Mouse (Mus musculus) heart, embryonic 14.5 days (tissue): ENCODE results near the gene Cutal. TPM values are rescaled to one million over a fixed set of nuclear protein-coding genes. Genes with fewer than 3 reads are reported as not detected.
"Not testable (repeated sequence)": the region's sequence is repeated elsewhere in the genome, so short reads cannot be mapped to it uniquely, and the experiment has no call there.

ENCODE experiments used
- ATAC-seq: fragments of 200-750 bp; cut with Nextera tagmentation; 2 replicates; pipeline ENCODE4 v1.8.0; 2017; ENCODE audit warnings: low read depth, moderate TSS enrichment; ENCODE audit not compliant: insufficient number of reproducible peaks, insufficient read depth, low FRiP score
- H3K27ac ChIP-seq, 2 experiments: fragments of 200-500 bp in 1 of 2; fragments of 300-500 bp in 1 of 2; sonication (generic) in 1 of 2; replicated peaks in 1 of 2; 2 replicates each; pipeline ENCODE4 v1.5.1; 2012 to 2014; ENCODE audit warnings: low read depth in 2 of 2, low read length in 2 of 2, control low read depth in 1 of 2, mild to moderate bottlenecking in 1 of 2, mixed read lengths in 1 of 2; ENCODE audit not compliant: control insufficient read depth in 1 of 2, insufficient read depth in 1 of 2
- H3K27me3 ChIP-seq: fragments of 300-500 bp; sonication (generic); 2 replicates; pipeline ENCODE4 v1.6.1; 2014; ENCODE audit warnings: mild to moderate bottlenecking, low read length, control low read depth; ENCODE audit not compliant: control insufficient read depth, insufficient read depth
- H3K36me3 ChIP-seq: fragments of 300-500 bp; sonication (generic); 2 replicates; pipeline ENCODE4 v1.6.1; 2014; ENCODE audit warnings: mild to moderate bottlenecking, control low read depth, low read length, mixed read lengths; ENCODE audit not compliant: control insufficient read depth, insufficient read depth
- H3K4me1 ChIP-seq, 2 experiments: fragments of 200-500 bp in 1 of 2; fragments of 300-500 bp in 1 of 2; sonication (generic) in 1 of 2; 2 replicates each; pipeline ENCODE4 v1.6.1; 2012 to 2014; ENCODE audit warnings: low read length in 2 of 2, control low read depth in 1 of 2, mixed read lengths in 1 of 2; ENCODE audit not compliant: control insufficient read depth in 2 of 2, insufficient read depth in 2 of 2
- H3K4me2 ChIP-seq: fragments of 300-500 bp; sonication (generic); 2 replicates; pipeline ENCODE4 v1.6.1; 2014; ENCODE audit warnings: mild to moderate bottlenecking, low read length
- H3K4me3 ChIP-seq, 2 experiments: fragments of 200-500 bp in 1 of 2; fragments of 300-500 bp in 1 of 2; sonication (generic) in 1 of 2; 2 replicates each; pipeline ENCODE4 v1.5.1; 2012 to 2014; ENCODE audit warnings: low read length in 2 of 2, mild to moderate bottlenecking in 2 of 2, control low read depth in 1 of 2, low read depth in 1 of 2, moderate library complexity in 1 of 2; ENCODE audit not compliant: control insufficient read depth in 1 of 2, insufficient read depth in 1 of 2
- H3K9ac ChIP-seq: fragments of 300-500 bp; sonication (generic); 2 replicates; pipeline ENCODE4 v1.6.1; 2014; ENCODE audit warnings: mild to moderate bottlenecking, low read length
- H3K9me3 ChIP-seq: fragments of 300-500 bp; sonication (generic); 2 replicates; pipeline ENCODE4 v1.6.1; 2016; ENCODE audit warnings: low read length, control low read depth; ENCODE audit not compliant: control insufficient read depth
- WGBS: fragments of 180-500 bp; shearing (Covaris S2); extraction: QIAGEN DNeasy Blood & Tissue Kit; methylation state at CpG from one replicate; pipeline ENCODE4 v1.1.7; 2014; 5-methylcytosine and 5-hydroxymethylcytosine counted together
- polyA plus RNA-seq: library from polyadenylated mRNA; unstranded; fragments of >200 nt; fragmentation: Nextera tagmentation; extraction: Ambion mirVana; gene quantifications from 2 replicates; pipeline ENCODE4 v1.2.1, GENCODE M21; 2014

Gene Cutal
- polyA plus RNA-seq, result 0.20 and 0.24 TPM in 2 replicates

DNA sequence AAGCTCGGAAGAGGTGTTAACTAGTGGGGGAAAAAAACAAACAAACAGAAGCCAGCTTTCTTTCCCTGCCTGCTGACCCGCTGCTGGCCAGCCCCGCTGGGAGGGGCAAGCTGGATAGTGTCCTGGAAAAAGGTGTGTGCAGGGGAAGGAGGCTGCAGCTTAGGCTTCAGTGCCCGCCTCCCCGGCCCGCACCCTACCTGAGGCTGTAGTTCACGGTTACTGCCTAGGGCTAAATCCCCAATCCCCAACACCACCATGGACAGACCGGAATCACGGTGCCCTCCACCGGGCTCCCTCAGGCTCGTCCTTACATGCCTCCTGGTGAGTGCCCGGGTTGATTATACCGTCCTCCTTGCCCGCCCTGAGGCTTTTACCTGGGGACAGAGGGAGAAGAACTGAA, at the start of gene Cutal:
Gene Cutal (plus strand): TSS at position 126 of the 400 bp plus-strand sequence.
- Histone ChIP-seq H3K4me2 (peak within 1 kb of the TSS; percentile 65), H3K27ac (no peak within 1 kb of the TSS), H3K9me3 (no peaks in the 10 kb centered on the region), H3K4me1 (peaks cover 5 to 13% of the 10 kb centered on the region in 2 experiments), H3K36me3 (no peaks in the 10 kb centered on the region), H3K9ac (peak within 1 kb of the TSS; percentile 65), H3K27me3 (0 out of 2 replicates have a peak, but pooled peaks cover 3% of the 10 kb centered on the region), H3K4me3 (peak within 1 kb of the TSS; percentile 29 to 35)
- ATAC-seq, result no peak
- WGBS, result 3% methylated on average over 14 of the region's 14 CpGs

DNA sequence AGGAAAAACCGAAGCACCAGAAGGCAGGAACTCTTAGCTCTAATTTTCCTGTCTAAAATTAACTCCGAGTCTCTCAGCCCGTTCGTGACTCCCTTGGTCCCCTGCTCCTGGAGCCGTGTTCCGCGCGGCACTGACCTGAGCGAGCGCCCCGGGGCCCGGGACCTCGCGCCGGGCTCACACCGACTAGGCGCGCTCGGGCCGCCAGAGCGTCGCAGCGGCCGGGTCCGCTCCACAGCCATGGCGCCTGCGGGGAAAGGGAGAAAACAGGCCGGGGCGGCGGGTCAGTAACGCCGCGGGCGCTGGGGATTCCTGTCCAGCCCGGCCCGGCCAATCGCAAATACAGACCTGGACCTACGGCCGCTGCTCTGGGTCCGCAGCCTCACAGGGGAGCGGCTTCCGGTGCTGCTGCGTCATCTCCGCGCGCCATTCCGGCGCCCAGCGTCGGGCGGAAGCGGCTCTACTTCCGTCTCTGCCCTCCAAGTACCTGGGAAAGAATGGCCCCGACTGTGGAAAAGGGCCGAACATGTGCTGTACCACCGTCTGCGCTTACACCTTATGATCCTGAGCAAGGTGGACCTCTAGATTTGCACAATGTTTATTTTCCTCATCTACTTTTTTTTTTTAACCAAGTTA, 48.3 kb upstream of the Cutal start, which contains the start of gene Fbxw2:
Gene Fbxw2 (minus strand): TSS at position 485 of the 633 bp plus-strand sequence.
- peak; percentile 94 for ATAC-seq
- Histone ChIP-seq H3K4me3 (peak within 1 kb of the TSS; percentile 95 to 96), H3K9me3 (0 out of 2 replicates have a peak, but pooled peaks cover 4% of the 10 kb centered on the region), H3K36me3 (peaks cover 15% of the 10 kb centered on the region), H3K27me3 (no peaks in the 10 kb centered on the region), H3K4me2 (peak within 1 kb of the TSS; percentile 93), H3K9ac (peak within 1 kb of the TSS; percentile 97), H3K4me1 (peaks cover 5 to 19% of the 10 kb centered on the region in 2 experiments), H3K27ac (peak within 1 kb of the TSS; percentile 75 to 89)
- WGBS, result under 1% methylated on average over 54 of the region's 57 CpGs

DNA sequence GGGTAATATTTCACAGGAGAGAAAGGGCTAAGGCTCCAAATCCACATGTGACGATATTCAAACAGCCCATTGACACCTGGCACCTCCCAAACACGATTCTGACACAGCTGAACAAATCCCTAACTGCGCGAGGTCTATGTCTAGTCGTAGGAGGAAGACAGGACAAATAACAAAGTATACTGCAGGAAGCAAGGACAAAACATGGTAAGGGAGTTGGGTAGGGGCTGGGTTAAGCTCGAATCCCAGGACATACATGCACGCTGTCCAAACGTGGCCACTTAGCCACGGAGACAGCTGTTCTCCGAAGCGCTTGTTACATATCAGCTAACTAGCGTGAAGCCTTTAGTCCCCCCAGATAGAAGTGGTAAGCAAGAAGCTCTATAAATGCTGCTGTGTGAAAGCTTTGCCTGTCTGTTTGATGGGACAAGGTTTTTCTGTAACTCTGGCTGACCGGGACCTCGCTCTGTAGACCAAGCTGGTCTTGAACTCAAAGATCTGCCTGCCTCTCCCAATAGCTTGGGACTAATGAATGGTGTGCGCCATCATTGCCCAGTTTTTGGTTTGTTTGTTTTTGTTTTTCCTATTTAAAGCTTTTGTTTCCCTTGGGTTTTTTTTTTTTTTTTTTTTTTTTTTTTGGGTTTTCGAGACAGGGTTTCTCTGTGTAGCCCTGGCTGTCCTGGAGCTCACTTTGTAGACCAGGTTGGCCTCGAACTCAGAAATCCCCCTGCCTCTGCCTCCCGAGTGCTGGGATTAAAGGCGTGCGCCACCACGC, 47.5 kb upstream of the Cutal start:
- peaks cover 5 to 19% of the 10 kb centered on the region in 2 experiments for H3K4me1 ChIP-seq
- 34% methylated on average over 20 of the region's 21 CpGs for WGBS
- H3K9ac ChIP-seq, result peak overlapping the region; percentile 97
- no peaks in the 10 kb centered on the region for H3K27me3 ChIP-seq
- no peak for ATAC-seq
- H3K36me3 ChIP-seq, result peaks cover 10% of the 10 kb centered on the region
- 0 out of 2 replicates have a peak, but pooled peaks cover 4% of the 10 kb centered on the region for H3K9me3 ChIP-seq
- peak overlapping the region; percentile 40 to 89; a peak in 3 of 4 replicates for H3K27ac ChIP-seq
- H3K4me3 ChIP-seq, result peak overlapping the region; percentile 95 to 96
- H3K4me2 ChIP-seq, result peak overlapping the region; percentile 93

DNA sequence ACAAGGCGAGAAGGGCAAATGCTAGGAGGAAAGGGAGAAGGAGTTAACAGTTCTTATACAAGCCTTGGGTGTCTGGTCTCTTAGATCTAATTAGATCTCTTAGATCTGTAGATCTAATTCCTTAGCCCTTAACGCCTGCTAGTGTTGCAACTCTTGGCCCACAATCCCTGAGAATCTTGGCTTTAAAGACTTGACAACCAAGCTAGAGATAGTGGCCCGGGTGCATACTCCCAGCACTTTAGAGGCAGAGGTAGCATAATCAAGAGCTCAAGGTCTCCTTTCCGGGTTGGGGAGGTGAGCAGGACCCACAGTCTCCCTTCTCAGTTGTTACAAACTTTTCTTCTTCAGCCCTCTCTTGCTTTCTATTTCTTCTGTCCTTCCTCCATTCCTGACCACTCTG, 46.6 kb upstream of the Cutal start:
- 86% methylated on average over 4 of the region's 4 CpGs for WGBS
- no peaks in the 10 kb centered on the region for H3K27me3 ChIP-seq
- no peak for ATAC-seq
- no peak overlapping the region for H3K4me2 ChIP-seq
- no peak overlapping the region for H3K9ac ChIP-seq
- 0 out of 2 replicates have a peak, but pooled peaks cover 4% of the 10 kb centered on the region for H3K9me3 ChIP-seq
- no peak overlapping the region for H3K27ac ChIP-seq
- H3K4me1 ChIP-seq, result peaks cover 5 to 19% of the 10 kb centered on the region in 2 experiments
- H3K4me3 ChIP-seq, result no peak overlapping the region
- H3K36me3 ChIP-seq, result peaks cover 1% of the 10 kb centered on the region; the same call in 1 of the 2 replicates

DNA sequence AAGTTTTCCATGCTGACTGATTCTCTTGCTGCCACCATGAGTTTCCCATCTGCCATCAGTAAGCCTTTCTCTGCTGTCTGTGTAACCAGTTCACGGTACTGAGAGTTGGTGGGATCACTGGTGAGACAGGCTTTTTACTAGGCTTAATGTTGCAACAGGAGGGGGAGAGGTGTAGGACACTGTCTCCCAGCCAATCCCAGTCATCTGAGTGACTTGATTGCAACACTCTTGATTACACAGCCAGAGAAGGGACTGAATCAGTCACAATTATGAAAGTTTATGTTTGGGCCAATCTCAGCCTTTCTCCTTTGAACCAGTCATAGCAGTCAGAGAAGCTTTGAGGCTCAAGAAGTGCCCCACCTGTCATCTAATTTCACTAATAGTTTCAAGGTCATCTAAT, 46.2 kb upstream of the Cutal start:
- WGBS, result 70% methylated on average over 1 of the region's 1 CpGs
- ATAC-seq, result no peak

DNA sequence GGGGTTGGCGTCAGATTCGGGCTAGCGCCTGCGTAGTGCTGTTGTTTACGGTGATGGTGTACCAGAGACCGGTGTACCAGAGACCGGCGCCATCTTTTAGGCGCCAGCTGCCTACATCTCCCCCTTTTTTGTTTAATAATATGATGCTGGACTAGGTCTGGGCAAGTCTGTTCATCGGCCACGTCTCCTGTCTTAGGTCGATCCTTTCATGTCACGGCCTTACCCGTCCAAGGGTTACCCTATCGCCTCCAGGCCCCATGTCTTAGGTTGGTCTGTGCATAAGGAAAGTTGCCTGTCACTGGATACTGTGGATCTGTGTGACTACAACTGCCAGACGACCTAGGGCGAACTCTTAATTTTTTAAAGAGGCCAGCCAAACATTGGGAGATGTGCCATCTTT, 44.1 kb upstream of the Cutal start:
- H3K36me3 ChIP-seq, ATAC-seq, H3K27ac ChIP-seq, H3K9ac ChIP-seq, H3K27me3 ChIP-seq, H3K4me2 ChIP-seq, H3K9me3 ChIP-seq, H3K4me3 ChIP-seq: not testable (repeated sequence)
- H3K4me1 ChIP-seq, result peaks cover 5 to 12% of the 10 kb centered on the region in 2 experiments
- WGBS, result 91% methylated on average over 16 of the region's 17 CpGs

More for the DNA sequence above, 46.2 kb upstream of the Cutal start:
- Histone ChIP-seq H3K9me3 (0 out of 2 replicates have a peak, but pooled peaks cover 4% of the 10 kb centered on the region), H3K4me2 (no peak overlapping the region), H3K9ac (no peak overlapping the region), H3K27ac (no peak overlapping the region), H3K4me3 (no peak overlapping the region), H3K36me3 (no peaks in the 10 kb centered on the region), H3K4me1 (peaks cover 5 to 19% of the 10 kb centered on the region in 2 experiments), H3K27me3 (no peaks in the 10 kb centered on the region)

DNA sequence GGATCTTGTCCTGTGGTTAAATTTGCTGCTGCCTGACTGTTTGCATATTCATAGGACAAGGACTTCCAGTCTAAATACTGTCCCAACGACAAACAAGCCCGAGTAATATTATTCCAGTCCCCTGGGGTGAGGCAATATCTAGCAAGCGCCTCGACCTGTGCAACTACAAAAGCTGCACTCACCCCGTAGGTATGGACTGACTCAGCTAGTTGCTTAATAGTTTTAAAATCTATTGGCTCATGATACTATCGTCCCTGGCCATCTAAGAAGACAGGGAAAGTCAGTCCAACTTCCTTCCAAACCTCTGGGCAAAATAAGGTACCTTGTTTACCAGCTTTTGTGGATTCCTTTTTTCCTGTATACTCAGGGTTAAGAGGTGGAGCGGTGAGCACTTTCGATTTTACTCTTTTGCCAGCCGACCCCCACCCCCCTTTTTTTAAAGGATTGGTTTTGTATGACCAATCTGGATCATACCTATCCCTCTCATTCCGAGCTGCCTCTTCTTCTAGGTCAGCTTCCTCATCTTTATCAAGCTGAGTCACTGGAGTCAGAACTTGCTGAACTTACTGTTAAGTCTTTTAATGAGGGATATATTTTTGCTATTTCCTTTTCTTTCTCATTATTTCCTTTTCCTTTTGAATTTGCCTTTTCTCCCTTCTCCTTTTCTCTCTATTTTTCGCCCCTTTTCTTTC, 41.3 kb upstream of the Cutal start, which contains the start of gene Gm34653:
Gene Gm34653 (plus strand): TSS at position 242 of the 692 bp plus-strand sequence.
- H3K36me3 ChIP-seq, ATAC-seq, H3K4me1 ChIP-seq, H3K27me3 ChIP-seq, H3K4me2 ChIP-seq, H3K9me3 ChIP-seq, H3K4me3 ChIP-seq, H3K9ac ChIP-seq, H3K27ac ChIP-seq: not testable (repeated sequence)
- WGBS, result 68% methylated on average over 11 of the region's 11 CpGs
